Mouse (Mus musculus) heart, postnatal 10 days (tissue): Measurements from ENCODE around the gene Slc7a6. TPM values are rescaled to one million over a fixed set of nuclear protein-coding genes. Genes with fewer than 3 reads are reported as not detected.
A peak's percentile ranks its signal among the peaks of the same experiment; 100 is the strongest.

ENCODE experiments used
- DNase-seq, 2 experiments: peaks; one replicate each; pipeline ENCODE4 v3.0.0; 2021
- intact Hi-C: fragments of 180-260 bp; cut with DNase I; formaldehyde crosslinking; loops from one replicate; pipeline ENCODE4 v1.15.1; 2025
- total RNA-seq, 2 experiments: library from RNA; stranded (reverse); gene quantifications; 2 replicates each; pipeline ENCODE4 v1.2.3; 2021

The Slc7a6 gene
- 10 to 100 TPM; 17.8 to 20.3 TPM for total RNA-seq

DNA sequence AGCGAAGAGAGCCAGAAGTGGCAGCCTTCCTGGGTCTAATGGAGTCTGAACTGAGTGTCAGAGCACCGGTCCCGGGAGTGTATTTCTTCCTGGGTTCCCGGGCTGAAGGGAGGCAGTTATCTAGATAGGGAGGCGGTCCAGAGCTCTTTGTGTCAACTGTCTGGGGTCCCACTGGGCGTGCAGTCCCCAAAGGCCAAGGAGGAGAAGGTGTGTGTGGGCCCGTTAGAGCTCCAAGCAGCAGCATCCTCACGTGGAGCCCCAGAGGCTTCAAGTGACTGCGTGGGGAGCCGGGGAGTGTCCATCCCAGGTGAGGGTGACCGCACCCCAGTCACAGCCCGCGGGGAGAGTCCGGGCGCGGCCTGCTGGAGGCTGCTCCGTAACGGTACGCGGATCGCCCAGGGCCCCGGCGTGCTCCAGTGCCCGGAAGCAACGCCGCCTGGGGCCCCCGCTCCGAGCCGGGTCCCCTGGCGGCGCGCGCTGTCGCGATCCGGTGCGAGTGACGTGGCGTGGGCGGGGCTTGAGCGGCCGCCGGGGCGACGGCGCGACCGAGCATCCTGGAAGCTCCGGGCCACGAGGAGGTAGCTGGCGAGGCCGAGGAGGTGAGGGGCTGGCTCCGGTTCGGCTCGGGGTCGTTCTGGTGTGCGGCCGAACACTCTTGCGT, at the start of gene Slc7a6:
Slc7a6 (plus strand) TSS at position 502 of the 661 bp plus-strand sequence.
- DNase-seq, result peak; percentile 88 to 89
- intact Hi-C loops, result loop anchor here (1.0 to 2.0 kb wide), 2 partner anchors 25 to 30 kb away; no protein-coding TSS in a partner anchor

GRCm38 (mm10) chr8:106123443-106123842, 45.2 kb upstream of the Slc7a6 start:
- DNase-seq, result no peak
- intact Hi-C loops, result no loop called here

DNA sequence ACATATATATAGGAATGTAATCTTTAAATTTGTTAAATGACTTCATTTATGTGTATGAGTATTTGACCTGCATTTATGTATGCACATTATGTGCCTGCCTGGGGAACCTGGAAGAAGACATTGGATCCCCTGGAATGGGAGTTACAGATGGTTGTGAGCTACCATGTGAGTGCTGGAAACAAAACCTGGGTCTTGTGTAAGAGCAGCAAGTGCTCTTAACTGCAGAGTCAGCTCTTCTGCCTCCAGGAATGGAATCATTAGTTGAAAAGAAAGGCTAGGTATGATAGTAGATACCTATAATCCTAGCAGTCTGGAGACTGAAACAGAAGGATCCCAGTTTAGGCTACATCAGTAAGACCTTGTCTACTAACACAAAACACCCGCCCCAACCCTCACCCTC, 42.6 kb upstream of the Slc7a6 start:
- no peak for DNase-seq
- intact Hi-C loops, result no loop called here

- DNase-seq, result no peak
- intact Hi-C loops, result no loop called here
Measured at GRCm38 (mm10) chr8:106127054-106127453, 41.6 kb upstream of the Slc7a6 start.

DNA sequence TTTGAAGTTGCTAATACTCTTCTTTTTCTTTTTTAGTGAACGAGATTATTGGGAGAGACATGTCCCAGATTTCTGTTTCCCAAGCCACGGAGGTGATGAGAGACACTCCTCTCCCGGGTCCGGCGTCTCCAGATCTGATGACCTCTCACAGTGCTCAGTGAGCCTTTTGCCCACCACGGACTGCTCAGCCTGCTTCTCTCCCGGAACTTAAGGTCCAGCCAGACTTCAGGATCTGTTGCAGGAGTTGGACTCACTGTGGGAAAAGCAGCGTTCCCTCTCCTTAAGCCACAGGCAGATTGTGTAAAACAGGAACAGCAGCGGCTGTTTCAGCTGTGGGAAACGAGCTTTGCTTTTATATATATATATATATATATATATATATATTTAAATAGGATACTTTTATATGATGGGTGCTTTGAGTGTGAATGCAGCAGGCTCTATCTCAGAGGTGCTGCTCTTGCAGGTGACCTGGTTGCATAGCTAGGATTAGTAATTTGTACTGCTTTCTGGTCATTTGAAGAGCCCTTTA, 40.7 kb upstream of the Slc7a6 start:
- DNase-seq, result no peak

GRCm38 (mm10) chr8:106129232-106129930, 39.3 kb upstream of the Slc7a6 start:
- DNase-seq, result no peak

More for the DNA sequence above, 40.7 kb upstream of the Slc7a6 start:
- intact Hi-C loops, result loop anchor here (1.0 kb wide), 1 partner anchor 20 kb away; no protein-coding TSS in a partner anchor

DNA sequence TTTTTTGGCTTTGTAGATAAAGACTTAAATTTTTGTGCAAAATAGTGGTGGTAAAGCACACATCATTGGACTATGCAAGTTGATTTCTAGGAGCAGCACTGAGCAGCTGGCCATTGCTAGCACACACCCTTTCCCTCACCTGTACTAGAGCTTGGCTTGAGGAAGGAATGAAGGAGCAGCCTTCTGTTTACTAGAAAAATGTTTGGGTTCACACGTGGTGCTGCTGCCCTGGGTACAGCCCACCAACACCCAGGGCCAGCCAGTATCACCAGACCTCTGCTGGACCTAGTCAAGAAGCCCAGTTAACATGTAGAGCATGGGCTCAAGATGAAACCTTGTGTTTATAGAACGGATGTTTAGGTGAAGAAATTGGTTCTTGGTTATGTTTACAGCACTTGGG, 38.7 kb upstream of the Slc7a6 start:
- DNase-seq, result no peak
- intact Hi-C loops, result no loop called here

More at GRCm38 (mm10) chr8:106129232-106129930, 39.3 kb upstream of the Slc7a6 start:
- intact Hi-C loops, result no loop called here

DNA sequence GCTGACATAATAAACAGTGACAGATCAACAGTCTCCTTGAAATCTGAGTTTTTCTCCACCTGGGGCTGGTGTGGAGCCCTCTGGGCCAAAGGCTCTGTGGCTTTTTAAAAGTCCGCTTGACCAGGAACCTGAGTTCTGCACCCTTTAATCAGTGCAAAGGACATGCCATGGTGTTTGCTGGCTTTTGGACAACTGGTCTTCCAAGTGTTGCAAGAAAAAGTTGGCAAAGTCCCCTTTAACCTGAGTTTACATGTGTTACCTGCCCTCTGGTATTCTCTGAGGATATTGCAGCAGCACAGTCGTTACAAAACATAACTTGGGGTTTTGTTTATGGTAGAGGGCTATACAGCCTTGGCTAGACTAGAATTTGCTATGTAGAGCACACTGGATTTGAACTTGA, 38.2 kb upstream of the Slc7a6 start:
- intact Hi-C loops, result no loop called here
- no peak for DNase-seq

DNA sequence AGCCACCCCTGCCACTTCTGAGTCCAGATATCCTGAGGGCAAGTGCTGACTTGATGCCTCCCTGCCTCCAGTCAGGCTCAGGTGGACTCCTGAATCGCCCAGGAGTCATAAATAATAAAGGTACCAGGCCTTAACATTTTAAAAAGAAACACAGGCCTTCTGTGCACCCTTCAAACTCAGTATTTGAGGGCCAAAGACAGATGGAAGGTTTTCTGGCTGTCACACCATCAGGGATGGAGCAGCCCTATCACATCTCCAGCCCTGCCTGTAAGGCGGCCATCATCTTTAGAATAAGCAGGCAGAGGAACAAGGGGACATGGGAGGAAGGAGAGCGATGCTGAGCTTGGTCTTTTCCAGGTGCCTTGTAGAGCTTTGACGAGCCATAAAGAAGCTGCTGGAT, 37.6 kb upstream of the Slc7a6 start:
- intact Hi-C loops, result no loop called here
- no peak for DNase-seq

- DNase-seq, result no peak
- intact Hi-C loops, result no loop called here
Measured at GRCm38 (mm10) chr8:106131488-106132222, 37.0 kb upstream of the Slc7a6 start.

DNA sequence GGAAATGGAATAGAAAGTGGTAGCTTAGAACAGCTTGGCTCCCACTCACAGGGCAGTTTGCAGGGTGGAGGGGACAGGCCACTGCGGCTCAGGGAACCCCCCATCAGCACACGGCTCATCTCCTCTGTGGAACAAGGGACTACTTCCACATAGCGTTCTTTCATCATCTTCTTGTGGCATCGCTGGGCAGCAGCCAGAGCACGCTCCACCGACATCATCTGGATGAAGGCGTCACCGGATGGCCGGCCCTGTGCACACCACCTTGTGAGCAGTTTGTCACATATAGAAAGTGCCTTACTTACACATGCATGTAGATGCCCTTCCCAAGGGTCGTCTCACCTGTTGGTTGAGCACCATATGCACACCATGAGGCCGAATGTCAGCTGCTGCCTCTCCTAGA, 36.3 kb upstream of the Slc7a6 start:
- intact Hi-C loops, result no loop called here
- DNase-seq, result no peak

DNA sequence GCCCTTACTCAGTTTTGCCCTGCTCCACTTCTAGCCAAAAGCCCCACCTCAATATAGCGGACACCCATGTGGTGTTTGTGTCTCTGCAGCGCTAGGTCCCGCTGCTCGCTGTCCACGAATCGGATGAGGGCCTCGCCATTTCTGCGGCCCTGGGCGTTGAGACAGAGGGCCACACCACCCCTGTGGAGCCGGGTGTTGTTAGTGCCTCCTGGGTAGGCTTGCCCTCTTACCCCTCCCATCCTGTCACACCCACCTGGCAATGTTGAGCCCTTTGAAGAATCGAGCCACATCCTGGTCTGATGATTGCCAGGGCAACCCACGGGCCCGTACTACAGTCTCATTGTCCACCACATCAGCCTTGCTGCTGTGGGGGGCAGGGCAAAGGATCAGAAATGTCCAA, 35.1 kb upstream of the Slc7a6 start:
- intact Hi-C loops, result no loop called here
- no peak for DNase-seq

- DNase-seq, result no peak
- intact Hi-C loops, result no loop called here
Measured at GRCm38 (mm10) chr8:106133946-106134345, 34.7 kb upstream of the Slc7a6 start.

DNA sequence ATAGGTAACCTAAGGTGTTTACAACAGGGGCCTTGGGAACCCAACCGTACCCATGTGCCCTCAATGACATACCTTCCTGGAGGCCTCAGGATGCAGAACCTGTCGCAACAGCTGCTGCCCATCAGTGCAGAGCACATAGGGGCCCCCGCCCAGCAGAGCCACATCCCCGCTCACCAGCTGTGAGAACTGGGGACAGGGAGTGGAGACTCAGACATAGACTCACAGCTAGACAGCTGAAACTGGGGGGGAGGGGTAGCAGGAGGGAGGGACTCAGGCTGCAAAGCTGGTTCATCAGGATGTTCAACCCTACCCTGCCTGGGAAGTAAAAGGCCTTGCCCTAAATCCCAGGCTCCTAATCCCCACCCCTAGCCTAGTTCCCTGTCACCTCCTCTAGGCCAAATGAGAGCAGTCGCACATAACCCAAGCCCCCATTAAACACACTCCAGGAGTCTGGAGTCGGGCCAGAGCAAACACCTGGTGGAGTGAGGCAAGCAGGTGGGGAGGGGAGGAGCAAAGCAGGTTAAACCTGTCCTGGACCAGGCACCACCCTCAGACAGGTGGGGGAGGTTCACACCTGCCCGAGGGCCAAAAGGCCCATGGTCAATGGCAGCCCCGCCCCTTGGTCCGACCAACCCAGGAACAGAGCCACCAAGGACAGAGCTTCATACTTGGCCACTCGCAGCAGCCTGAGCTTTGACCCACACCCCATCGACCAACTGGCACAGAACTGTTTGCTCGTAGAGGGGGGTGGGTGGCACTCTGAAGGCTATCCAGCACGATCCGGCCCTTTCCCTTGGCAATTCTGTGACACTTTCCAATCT, 33.7 kb upstream of the Slc7a6 start:
- intact Hi-C loops, result no loop called here
- DNase-seq, result no peak

DNA sequence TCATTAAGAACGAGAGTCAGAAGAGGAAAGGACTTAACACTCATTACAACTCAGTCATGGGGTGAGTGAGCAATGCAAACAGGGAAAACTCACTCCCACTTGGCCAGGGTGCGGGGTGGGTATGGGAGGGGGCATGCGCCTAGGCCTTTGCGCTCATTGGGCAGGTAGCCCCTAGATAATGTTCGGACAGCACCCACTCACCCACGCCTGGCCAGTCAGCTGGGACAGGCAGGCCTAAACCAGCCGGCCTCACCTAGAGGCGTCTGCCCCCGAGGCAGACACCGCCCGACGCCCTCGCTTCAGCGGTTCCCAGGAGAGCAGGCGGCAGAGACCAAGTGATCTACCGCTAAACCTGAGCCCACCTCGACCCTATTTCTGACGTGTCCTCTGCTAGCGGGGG, 33.0 kb upstream of the Slc7a6 start:
- DNase-seq, result no peak
- intact Hi-C loops, result no loop called here

GRCm38 (mm10) chr8:106136156-106137130, 32.2 kb upstream of the Slc7a6 start, which contains the start of gene Esrp2:
Esrp2 (minus strand) TSS chr8:106136974.
- intact Hi-C loops, result no loop called here
- DNase-seq, result peak in 1 of 2 experiments; percentile 58

- intact Hi-C loops, result no loop called here
Measured at GRCm38 (mm10) chr8:106137218-106137905, 31.3 kb upstream of the Slc7a6 start.

GRCm38 (mm10) chr8:106137906-106138477, 30.7 kb upstream of the Slc7a6 start:
- intact Hi-C loops, result no loop called here
- DNase-seq, result peak; percentile 68 to 74

More at GRCm38 (mm10) chr8:106137218-106137905, 31.3 kb upstream of the Slc7a6 start:
- peak in 1 of 2 experiments; percentile 27 for DNase-seq
